Mouse (Mus musculus) CH12.LX (cell line): ENCODE measurements at regions not wholly inside any gene's neighbourhood (a gene's known extent, or its start where the extent isn't known, plus 50 kb on each side); places are given as distances from the start of the nearest gene placed in this dataset.

Source experiments
- DNase-seq: peaks from one replicate; pipeline ENCODE4 v3.0.0-alpha.2; 2013; ENCODE audit errors: extremely low read depth
- H3K27ac ChIP-seq: 2 replicates; pipeline ENCODE4 v1.5.1; 2012; ENCODE audit warnings: low read depth, mild to moderate bottlenecking, control low read depth, moderate library complexity; ENCODE audit not compliant: insufficient read depth
- H3K27me3 ChIP-seq: replicated peaks from 2 replicates; pipeline ENCODE3; 2012; ENCODE audit warnings: inconsistent platforms
- H3K36me3 ChIP-seq, 2 experiments: replicated peaks in 1 of 2; 2 replicates each; pipeline versions ENCODE3 to v1.6.1; 2012; ENCODE audit warnings: inconsistent platforms in 1 of 2, low read length in 1 of 2, mild to moderate bottlenecking in 1 of 2, mixed read lengths in 1 of 2, moderate library complexity in 1 of 2; ENCODE audit not compliant: control insufficient read depth in 1 of 2, insufficient read depth in 1 of 2
- H3K4me1 ChIP-seq, 2 experiments: 2 replicates each; pipeline ENCODE4 v1.6.1; 2012; ENCODE audit warnings: inconsistent platforms in 1 of 2, moderate library complexity in 1 of 2; ENCODE audit not compliant: insufficient read depth in 2 of 2, control insufficient read depth in 1 of 2
- H3K4me2 ChIP-seq: 2 replicates; pipeline ENCODE4 v1.6.1; 2012; ENCODE audit warnings: low read depth, mild to moderate bottlenecking, control low read depth; ENCODE audit not compliant: poor library complexity, insufficient read depth, severe bottlenecking
- H3K4me3 ChIP-seq, 3 experiments: fragments of 150-350 bp in 1 of 3; sonication (generic) in 1 of 3; replicated peaks in 1 of 3; 2 replicates each; pipeline versions ENCODE3 to v1.5.1; 2011 to 2012; ENCODE audit warnings: low read depth in 2 of 3, low read length in 2 of 3, mild to moderate bottlenecking in 2 of 3, moderate library complexity in 2 of 3, control low read depth in 1 of 3, improper control_type of control experiment in 1 of 3, inconsistent platforms in 1 of 3, mixed read lengths in 1 of 3; ENCODE audit not compliant: poor library complexity in 1 of 3
- H3K79me2 ChIP-seq: replicated peaks from 2 replicates; pipeline ENCODE4 v1.6.1; 2012; ENCODE audit warnings: mild to moderate bottlenecking, moderate library complexity; ENCODE audit not compliant: control insufficient read depth, poor library complexity, insufficient read depth, severe bottlenecking; ENCODE audit errors: extremely low read depth
- H3K9ac ChIP-seq: 2 replicates; pipeline ENCODE4 v1.6.1; 2012; ENCODE audit warnings: low read depth, mild to moderate bottlenecking, control low read depth, moderate library complexity; ENCODE audit not compliant: insufficient read depth
- H3K9me3 ChIP-seq: replicated peaks from 2 replicates; pipeline ENCODE3; 2012; ENCODE audit warnings: low read length, inconsistent platforms, mixed read lengths
- BHLHE40 ChIP-seq: IDR thresholded peaks from 2 replicates; pipeline ENCODE4 v1.6.1; 2011; ENCODE audit warnings: mild to moderate bottlenecking, low read depth, low read length, improper control_type of control experiment
- CTCF ChIP-seq, 2 experiments: IDR thresholded peaks in 1 of 2; conservative IDR thresholded peaks in 1 of 2; 2 replicates each; pipeline ENCODE4 v1.5.1; 2011 to 2012; ENCODE audit warnings: low read depth in 2 of 2, low read length in 2 of 2, improper control_type of control experiment in 1 of 2, inconsistent platforms in 1 of 2, mild to moderate bottlenecking in 1 of 2, moderate library complexity in 1 of 2
- ELF1 ChIP-seq: IDR thresholded peaks from 2 replicates; pipeline ENCODE4 v1.6.1; 2014; ENCODE audit warnings: low read depth, mild to moderate bottlenecking, inconsistent platforms, low read length, improper control_type of control experiment
- HCFC1 ChIP-seq: IDR thresholded peaks from 2 replicates; pipeline ENCODE4 v1.6.1; 2012; ENCODE audit warnings: low read depth, mild to moderate bottlenecking, inconsistent platforms, low read length, improper control_type of control experiment
- JUN ChIP-seq: IDR thresholded peaks from 2 replicates; pipeline ENCODE4 v1.6.1; 2011; ENCODE audit warnings: low read depth, mild to moderate bottlenecking, low read length, improper control_type of control experiment, moderate library complexity; ENCODE audit not compliant: insufficient read depth
- MAX ChIP-seq: IDR thresholded peaks from 2 replicates; pipeline ENCODE4 v1.6.1; 2011; ENCODE audit warnings: low read length, improper control_type of control experiment
- MEF2A ChIP-seq: IDR thresholded peaks from 2 replicates; pipeline ENCODE4 v1.6.1; 2014; ENCODE audit warnings: low read depth, mild to moderate bottlenecking, inconsistent platforms, low read length, improper control_type of control experiment, borderline replicate concordance
- MYC ChIP-seq: IDR thresholded peaks from 2 replicates; pipeline ENCODE4 v1.6.1; 2011; ENCODE audit warnings: low read depth, mild to moderate bottlenecking, improper control_type of control experiment, low read length
- UBTF ChIP-seq: IDR thresholded peaks from 2 replicates; pipeline ENCODE4 v1.6.1; 2012; ENCODE audit warnings: low read depth, mild to moderate bottlenecking, inconsistent platforms, low read length, improper control_type of control experiment, moderate library complexity
- USF1 ChIP-seq: IDR thresholded peaks from 2 replicates; pipeline ENCODE4 v1.6.1; 2014; ENCODE audit warnings: low read depth, mild to moderate bottlenecking, inconsistent platforms, low read length, improper control_type of control experiment
- ZC3H11A ChIP-seq: IDR thresholded peaks from 2 replicates; pipeline ENCODE4 v1.6.1; 2012; ENCODE audit warnings: low read depth, mild to moderate bottlenecking, inconsistent platforms, low read length, improper control_type of control experiment
- ZKSCAN1 ChIP-seq: IDR thresholded peaks from 2 replicates; pipeline ENCODE4 v1.6.1; 2012; ENCODE audit warnings: low read depth, inconsistent platforms, low read length, improper control_type of control experiment, borderline replicate concordance
- ZNF384 ChIP-seq: IDR thresholded peaks from 2 replicates; pipeline ENCODE4 v1.6.1; 2012; ENCODE audit warnings: low read depth, low read length, improper control_type of control experiment, inconsistent platforms
- dilution Hi-C: fragments of 300-500 bp; cut with MboI; formaldehyde crosslinking; loops from 2 replicates; pipeline ENCODE4 v1.14.3; 2020; ENCODE audit warnings: low sequenced_read_pairs; ENCODE audit not compliant: extremely low pct_unique_long_range_greater_than_20kb, extremely low pct_ligation_motif_present
- in situ Hi-C: fragments of 300-500 bp; cut with MboI; formaldehyde crosslinking; loops from 3 replicates; pipeline ENCODE4 v1.14.3; 2019; ENCODE audit warnings: low sequenced_read_pairs, low pct_ligation_motif_present, low pct_unique_long_range_greater_than_20kb, mixed read lengths

DNA sequence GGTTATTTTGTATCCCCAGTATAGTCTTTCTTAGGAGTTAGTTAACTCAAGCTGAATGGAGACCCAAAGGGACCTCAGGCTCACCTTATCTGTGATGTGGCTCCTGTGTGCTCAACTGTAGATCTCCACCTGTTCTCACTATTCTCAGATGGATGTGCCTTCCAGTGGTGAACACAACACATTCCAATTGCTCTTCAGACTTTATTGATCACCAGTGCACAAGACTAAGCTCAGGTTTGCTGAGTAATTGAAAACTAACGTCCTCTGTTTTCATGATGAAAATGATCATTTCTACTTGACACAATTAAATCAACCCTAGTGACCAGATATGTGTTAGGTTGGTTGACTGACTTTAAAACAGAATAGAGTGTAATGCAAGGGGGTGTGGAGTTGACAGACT is 495.4 kb upstream of the Mon1b start:
- no peak overlapping the region for H3K9ac ChIP-seq
- in situ Hi-C loops, result no loop called here
- no peak for TF ChIP-seq MYC
- TF ChIP-seq USF1, result no peak
- no peaks in the 10 kb centered on the region for H3K79me2 ChIP-seq
- no peak overlapping the region for H3K27ac ChIP-seq
- no peak overlapping the region for H3K4me3 ChIP-seq
- no peaks in the 10 kb centered on the region for H3K27me3 ChIP-seq
- H3K4me1 ChIP-seq, result no peaks in the 10 kb centered on the region
- H3K4me2 ChIP-seq, result no peak overlapping the region
- dilution Hi-C loops, result no loop called here
- peaks cover 41% of the 10 kb centered on the region for H3K9me3 ChIP-seq
- no peaks in the 10 kb centered on the region for H3K36me3 ChIP-seq
- DNase-seq, result no peak

DNA sequence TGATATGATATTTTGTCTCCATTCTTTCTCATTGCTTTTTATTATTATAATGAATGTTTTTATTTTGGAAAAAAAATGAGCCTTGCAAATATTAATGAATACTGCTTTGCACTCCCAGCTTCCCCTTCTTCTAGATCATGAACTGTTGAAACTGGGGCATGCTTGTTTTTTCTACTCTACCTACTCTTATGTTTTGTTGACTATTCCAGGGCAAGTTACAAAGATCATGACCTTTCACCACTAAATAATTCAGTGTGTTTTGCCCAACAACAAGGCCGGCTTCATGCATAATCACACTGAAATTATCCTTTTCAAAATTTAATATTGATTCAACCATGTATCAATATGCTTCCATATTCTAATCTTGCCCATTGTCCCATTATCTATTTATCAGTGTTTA is 494.3 kb upstream of the Mon1b start:
- dilution Hi-C loops, result no loop called here

DNA sequence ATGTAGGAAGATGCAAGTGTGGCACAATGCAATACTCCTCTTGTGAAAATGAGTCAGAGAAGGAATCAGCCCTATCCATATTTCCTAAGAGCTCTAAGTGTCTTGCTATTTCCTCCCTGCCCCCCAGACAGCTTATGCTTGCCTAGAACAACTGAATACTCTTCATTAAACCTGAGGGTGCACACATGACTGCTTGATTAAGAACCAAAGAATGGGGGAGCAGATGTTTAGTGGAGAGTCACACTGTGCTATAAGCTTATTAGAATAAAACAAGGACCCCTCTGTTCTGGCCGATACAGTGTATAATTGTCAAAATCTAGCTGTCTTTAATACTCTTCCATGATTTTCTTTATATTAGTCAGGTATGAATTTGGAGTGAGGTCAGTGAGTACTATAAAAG is 458.8 kb upstream of the Mon1b start:
- Histone ChIP-seq H3K4me2 (no peak overlapping the region), H3K9ac (no peak overlapping the region), H3K27me3 (no peaks in the 10 kb centered on the region), H3K27ac (no peak overlapping the region), H3K79me2 (no peaks in the 10 kb centered on the region), H3K4me3 (no peak overlapping the region), H3K4me1 (no peaks in the 10 kb centered on the region), H3K36me3 (no peaks in the 10 kb centered on the region), H3K9me3 (peaks cover 49% of the 10 kb centered on the region)
- DNase-seq, result no peak
- dilution Hi-C loops, result no loop called here
- TF ChIP-seq MAX, result no peak
- TF ChIP-seq BHLHE40, result no peak
- no peak for TF ChIP-seq ZNF384
- TF ChIP-seq UBTF, result no peak
- in situ Hi-C loops, result no loop called here

More for the DNA sequence above, 494.3 kb upstream of the Mon1b start:
- Histone ChIP-seq H3K4me1 (no peaks in the 10 kb centered on the region), H3K4me3 (no peak overlapping the region), H3K79me2 (no peaks in the 10 kb centered on the region), H3K27me3 (no peaks in the 10 kb centered on the region), H3K4me2 (no peak overlapping the region), H3K27ac (no peak overlapping the region), H3K9ac (no peak overlapping the region), H3K36me3 (no peaks in the 10 kb centered on the region), H3K9me3 (peaks cover 40% of the 10 kb centered on the region)
- TF ChIP-seq UBTF (no peak), ELF1 (no peak), ZC3H11A (no peak), MEF2A (no peak), MYC (no peak), ZKSCAN1 (no peak), CTCF (conservative IDR thresholded peaks at IDR 0.05 in 1 of 2, IDR thresholded peaks at IDR 0.05 in 1 of 2; ENCODE audit: low read depth in 2 of 2, low read length in 2 of 2) (no peak), HCFC1 (no peak), JUN (no peak)
- in situ Hi-C loops, result no loop called here
- no peak for DNase-seq
